Mouse (Mus musculus): Measurements from ENCODE around the gene Med27.

Med27 gene

DNA sequence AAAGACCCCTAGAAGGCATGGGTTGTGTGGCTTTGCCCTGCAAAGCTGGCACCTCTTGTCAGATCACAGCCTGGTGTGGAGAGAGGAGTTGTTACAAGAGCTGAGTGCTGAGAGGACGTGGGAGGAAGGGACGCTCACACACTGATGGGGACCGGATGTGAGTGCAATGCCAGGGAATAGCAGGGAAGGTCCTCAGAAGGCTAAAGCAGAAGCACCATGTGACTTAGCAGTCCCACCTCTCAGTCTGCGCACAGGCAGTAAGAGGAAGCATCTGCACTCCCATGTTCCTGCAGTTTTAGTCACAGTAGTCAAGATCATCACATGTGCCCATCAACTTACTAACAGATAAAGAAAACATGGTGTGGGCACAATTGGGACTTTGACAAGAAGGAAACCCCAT, 119.8 kb downstream of the Med27 start:
- in situ Hi-C loops (cut with MboI, MseI): no loop called here

DNA sequence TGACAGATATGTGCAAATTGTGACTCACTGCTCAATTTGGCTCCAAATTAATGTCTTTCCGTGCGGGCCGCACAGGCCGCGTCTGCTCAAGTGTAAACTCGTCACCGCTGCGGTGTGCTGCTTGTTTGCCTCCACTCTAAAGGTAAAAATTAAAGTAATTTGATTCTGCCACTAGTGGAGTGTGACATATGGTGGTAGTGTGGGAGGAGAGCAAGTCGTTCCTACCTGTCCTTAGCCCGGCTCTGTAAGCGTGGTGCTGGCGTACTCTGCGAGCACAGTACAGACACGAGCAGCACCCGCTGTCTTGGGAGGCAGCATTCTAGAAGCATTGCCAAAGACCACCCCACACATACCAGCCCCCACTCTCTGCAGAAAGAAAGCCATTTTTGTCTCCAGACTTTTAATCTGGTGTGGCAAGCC, 121.9 kb downstream of the Med27 start:
- in situ Hi-C loops (cut with MboI, MseI): no loop called here

DNA sequence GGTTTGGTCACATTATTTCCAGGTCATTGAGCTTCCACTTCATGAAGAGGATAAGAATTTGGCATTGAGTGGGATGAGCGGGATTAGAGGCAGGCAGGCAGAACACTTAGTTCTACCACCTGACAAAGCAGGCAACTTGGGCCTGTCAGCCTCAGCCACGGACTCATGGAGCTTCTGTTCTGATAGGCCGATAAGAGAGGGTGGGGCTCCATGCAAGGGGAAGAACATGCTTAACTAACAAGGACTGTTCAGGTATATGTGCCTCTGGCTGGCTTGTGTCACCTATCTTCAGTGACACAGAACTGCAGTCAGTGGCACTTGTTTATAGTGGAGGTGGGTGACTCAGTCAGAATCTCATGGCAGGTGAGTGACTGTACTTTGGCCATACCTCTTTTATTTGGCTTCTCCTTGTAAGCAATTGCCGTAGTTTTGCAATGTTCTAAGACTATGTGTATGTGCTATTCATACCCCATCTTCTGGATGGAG, 126.4 kb downstream of the Med27 start:
- in situ Hi-C loops (cut with MboI, MseI): loop anchor here (5.0 kb wide), 1 partner anchor 691 kb away; no protein-coding TSS in a partner anchor

DNA sequence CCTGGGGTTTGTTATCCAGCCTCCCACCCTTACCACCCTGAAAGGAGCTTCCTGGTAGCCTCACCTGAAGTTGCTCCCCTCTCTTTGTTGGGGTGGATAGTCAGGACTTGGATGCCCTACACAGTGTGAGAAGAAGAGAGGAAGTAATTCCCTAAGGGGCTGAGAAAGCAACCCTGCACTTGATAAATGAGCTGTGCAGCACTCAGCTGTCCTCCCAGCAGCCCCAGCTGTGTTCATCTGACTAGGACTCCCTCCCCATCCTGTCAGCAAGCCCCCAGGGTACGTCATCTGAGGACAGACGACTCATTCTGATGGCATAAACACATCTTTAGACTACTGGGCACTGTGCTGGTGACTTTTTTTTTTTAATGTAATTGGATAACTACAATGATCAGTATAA, 127.3 kb downstream of the Med27 start:
- in situ Hi-C loops (cut with MboI, MseI): loop anchor here (5.0 kb wide), 1 partner anchor 692 kb away; no protein-coding TSS in a partner anchor

DNA sequence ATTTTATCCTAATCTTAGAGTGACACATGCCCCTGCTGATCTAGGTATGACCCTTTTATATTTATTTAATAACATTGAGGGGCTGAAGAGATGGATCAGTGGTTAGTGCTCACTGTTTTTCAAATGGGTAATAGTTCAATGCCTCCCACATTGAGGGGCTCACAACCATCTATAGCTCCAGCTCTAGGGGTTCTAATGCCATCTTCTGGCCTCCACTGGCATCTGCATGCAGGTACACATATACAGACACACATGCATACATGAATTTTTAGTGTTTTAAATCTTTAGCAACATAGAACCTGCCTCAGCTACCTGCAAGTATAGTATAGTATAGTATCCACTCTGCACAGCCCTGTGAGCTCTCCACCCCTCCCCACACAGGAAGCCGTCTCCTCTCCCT, 130.1 kb downstream of the Med27 start:
- in situ Hi-C loops (cut with MboI, MseI): loop anchor here (5.0 kb wide), 1 partner anchor 49 kb away; no protein-coding TSS in a partner anchor

DNA sequence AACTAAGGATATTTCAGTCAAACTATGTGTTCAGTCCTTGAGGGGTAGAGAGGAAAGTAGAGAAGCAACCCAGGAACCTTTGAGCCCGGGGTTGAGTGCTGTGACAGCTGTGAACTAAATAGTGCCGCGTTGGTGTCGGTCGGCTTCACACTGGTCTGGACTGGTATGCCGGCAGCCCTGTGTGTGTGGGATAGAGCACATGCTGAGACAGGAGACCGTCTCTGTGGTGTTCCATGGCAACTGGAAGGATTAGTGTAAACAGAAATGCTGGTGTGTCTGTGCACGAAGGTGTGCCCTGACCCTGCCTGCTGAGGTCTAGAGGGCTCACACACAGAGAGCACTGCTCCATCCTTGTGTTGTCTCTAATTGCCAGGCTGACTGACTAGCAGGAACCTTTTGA, 135.2 kb downstream of the Med27 start:
- in situ Hi-C loops (cut with MboI, MseI): no loop called here

DNA sequence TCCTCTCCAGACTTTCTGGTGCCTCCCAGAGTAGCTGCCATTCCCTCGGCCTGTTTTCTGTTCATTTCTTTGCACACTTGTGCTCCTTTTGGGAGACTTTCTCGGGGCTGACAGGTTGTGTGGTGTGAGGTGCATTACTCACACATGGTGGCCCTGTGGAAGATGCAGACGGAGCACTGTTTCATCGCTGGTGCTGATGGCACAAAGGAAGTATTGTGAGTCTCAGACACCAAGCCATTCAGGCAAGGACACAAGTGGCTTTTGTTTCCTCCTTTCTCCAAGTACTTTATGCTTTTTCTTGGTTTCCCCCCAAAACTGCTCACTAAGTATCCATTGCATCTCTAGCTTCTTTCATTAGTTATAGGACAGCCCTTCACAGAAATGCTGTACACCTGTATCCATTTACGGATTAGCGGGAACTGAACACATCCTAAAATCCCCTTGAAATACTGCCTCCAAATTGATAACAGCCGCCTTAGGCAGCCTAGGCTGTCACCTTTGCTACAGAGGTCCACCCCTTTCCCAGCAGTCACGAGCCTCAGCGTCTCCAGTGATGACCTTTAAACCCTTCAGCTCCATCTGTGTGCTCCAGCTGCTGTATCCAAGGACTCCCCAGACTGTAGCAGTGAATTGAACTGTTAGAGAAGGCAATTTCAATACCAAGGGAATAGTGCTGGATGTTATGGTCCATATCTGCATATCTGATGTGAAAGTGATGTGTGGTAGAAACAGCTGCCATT, 136.5 kb downstream of the Med27 start:
- in situ Hi-C loops (cut with MboI, MseI): no loop called here

DNA sequence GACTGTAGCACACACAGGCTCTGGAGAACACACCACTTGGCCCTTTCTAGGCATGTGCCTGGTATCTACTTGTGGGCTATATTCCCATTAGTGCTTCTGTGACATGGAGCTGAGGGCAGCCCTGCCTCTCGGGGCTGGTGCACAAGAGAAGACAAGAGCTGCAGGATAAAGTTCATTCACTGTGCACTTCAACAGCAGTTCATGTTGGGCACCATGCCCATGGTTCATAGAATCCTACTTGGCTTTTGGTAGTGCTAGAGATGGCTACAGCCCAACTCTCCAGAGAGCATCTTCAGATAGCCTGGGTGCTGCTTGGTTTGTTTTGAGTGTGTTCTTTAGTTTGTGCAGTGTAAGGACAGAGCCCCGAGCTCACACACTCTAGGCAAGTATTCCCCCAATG, 138.9 kb downstream of the Med27 start:
- in situ Hi-C loops (cut with MboI, MseI): no loop called here

DNA sequence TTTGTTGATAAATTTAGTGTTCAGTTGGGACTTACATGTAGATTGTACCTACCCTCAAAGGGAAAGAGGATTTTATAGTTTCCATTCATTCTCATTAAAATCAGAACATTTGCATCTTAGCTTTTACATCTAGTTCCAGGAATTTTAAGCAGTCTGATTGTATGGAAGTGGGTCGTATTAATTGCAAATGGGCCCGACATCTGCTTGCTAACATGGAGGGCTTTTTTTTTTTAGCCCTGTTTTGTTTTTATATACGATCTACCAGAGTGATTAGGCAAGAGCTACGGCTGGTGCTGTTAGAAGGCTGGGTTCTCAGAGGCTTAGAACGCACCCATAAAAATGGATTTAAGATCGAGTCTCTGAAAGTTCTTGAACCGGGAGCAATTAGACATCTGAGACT, 139.9 kb downstream of the Med27 start:
- in situ Hi-C loops (cut with MboI, MseI): no loop called here

DNA sequence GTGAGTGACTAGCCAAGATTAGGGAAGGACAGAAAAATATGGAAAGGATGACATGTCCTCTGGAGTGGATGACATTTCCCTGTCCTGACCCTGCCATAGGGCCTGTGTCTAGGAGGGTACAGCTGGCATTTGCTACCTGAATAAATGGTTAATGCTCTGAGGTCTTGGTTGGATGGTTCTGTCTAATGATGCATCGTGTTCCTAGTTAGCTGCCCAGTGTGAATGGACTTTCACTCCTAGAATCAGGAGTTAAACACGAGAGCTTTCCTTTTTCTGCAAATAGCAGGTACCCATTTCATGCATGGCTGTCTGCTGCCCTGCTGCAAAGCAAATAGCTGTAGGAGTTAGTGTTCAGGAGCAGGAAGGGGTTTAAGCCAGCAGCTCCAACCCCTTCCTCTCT, 141.0 kb downstream of the Med27 start:
- in situ Hi-C loops (cut with MboI, MseI): no loop called here

DNA sequence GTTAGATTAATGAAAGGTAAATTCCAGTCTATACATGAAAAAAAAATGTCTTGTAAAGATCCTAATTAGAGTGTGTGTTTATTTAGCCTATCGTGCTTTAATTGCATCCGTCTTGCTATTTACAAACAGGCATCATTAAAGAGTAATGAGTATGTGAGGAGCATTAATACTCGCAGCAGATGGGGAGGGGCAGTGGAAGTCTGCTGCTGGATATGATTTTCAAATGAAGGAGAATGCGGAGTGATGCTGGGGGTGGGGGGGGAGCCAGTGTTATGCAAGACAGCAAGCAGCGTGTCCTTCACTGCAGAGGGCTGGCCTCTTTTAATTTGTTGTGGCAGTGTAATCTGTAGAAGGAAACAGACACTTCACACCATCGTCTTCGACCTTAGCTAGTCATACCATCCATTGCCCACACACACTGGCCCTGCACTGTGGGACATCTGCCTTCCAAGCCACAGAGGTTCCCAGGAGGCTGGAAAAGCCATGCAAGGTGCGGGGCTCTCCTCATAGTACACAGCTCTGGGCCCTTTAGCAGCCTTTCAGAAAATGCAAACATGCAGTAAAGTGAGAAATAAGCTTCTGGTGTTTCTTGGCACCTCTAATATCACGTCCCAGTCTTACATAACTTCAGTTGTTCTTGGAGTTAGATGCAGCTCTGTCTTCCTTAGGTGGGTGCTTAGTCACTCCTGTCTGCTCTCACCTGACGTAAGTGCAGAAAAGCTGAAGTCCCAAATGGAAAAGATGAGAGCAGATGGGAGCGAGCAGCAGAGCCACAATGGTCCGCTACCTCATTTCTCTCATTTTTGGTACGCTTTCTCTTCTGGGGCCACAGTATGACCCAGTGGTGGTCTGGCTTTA, 142.0 kb downstream of the Med27 start:
- in situ Hi-C loops (cut with MboI, MseI): no loop called here

DNA sequence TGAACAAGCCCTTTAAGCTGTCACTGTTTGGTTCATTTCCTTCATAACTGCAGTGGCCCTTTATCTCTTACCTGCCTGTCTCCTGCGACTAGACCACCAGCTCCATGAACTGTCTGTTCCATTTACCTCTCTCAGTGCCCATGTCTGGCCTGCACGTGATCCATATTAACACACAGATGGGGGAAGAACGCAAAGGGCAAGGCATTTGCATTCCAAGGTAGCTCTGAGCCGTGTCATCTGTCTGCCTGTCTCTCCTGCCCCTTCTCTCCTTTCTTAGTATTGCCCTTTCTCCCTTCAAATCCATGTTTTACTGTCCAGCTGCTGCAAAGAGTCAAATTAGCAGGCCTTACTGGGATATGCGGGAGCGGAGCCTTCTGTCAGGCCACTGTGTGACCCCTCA, 145.0 kb downstream of the Med27 start:
- in situ Hi-C loops (cut with MboI, MseI): no loop called here

DNA sequence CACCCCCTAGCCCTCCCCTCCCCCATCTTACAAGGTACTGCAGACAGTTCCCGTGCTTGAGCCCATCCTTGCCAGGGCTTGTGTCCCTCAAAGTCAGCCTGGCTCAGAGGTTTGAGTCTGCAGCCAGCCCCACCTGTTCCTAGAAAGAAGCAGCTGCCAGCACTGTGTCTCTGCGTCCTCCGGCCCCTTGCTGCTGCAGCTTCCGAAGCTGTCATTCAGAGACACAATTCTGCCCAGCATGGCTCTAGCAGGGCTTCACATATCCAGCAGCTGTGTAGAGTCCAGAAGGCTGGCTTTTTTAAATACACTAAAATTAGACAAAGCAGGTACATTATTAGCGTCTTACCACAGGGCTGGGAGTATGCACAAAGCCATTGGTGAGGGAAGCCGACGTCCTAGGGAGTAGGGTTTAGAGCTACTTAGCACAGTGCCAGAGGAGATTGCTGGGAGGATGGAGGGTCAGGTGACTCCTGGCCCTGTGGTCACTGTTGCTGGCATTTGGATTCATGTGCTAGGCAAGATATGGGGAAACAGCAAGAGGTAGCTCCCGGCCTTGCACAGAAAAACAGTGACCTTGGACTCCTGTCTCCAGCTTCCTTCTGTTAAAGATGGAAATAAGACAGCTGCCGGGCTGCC, 146.9 kb downstream of the Med27 start:
- in situ Hi-C loops (cut with MboI, MseI): no loop called here

DNA sequence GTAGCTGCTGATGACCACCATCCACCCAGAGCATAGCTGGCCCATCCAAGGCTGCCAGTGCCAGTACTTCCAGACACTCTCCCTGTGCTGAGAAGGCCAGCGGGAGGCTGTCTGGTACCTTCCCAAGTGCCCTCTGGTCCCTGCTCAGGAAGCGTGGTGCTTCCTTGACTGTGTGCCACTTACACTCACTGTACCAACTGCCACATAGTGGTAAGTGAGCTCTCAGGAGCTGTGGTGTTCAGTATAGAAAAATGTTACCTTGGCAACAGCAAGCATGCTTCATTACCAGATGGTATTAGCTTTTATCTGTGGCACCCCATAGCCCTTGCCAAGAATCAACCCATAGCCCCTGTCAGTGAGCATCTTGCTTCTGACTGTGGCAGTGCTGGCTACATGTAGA, 148.7 kb downstream of the Med27 start:
- in situ Hi-C loops (cut with MboI, MseI): no loop called here

DNA sequence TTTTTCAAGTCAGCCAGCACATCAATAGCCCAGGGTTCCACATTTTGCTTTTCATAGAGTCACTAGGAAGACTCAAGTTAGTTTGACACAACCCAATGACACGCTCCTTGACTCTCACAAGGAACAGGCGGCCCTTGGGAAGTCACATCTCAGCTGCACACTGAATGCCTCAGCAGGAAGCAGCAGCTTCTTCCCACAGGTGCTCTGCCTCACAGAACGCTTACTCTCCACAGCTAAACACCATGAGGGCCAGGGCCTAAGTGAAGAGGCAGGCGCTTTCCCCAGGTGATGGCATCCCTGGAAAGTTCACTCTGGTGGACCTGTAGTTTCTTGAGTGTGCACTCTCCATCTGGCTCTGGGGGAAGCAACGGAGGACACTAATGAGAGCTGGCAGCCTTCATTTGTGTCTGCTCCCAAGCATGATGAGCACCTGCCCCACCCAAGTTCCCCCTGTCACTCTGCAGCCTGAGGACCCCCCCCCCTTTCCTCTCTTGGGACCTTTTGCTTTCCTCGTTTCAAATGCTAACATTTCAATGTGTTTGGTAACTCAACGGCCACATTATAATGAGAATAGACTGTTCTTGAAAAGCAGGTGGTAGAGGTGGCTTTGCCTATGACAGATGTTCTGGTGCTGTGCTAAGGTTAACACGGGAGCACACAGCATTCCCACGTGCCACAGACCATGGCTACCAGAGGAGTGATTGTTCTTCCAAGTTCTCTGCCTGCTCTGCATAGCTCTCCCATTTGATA, 154.2 kb downstream of the Med27 start:
- in situ Hi-C loops (cut with MboI, MseI): no loop called here

DNA sequence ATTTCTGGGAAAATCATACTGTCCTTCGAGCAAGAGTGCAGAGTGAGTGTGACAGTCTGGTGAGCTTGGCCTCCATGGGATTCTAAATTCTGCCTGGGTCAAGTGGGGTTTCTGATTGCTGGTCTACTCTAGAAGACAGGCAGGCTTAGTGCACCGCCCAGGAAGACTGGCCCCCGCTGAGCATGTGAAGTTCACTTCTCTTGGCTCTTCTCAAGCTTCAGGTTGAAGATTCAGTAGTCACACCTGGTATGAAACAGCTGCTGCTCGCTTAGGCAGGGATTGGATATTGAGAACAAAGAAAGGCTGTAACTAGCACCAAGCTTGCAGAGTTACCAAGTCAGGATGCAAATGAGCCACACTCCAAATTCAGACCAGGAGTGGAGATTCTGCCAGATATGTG, 154.8 kb downstream of the Med27 start:
- in situ Hi-C loops (cut with MboI, MseI): no loop called here

DNA sequence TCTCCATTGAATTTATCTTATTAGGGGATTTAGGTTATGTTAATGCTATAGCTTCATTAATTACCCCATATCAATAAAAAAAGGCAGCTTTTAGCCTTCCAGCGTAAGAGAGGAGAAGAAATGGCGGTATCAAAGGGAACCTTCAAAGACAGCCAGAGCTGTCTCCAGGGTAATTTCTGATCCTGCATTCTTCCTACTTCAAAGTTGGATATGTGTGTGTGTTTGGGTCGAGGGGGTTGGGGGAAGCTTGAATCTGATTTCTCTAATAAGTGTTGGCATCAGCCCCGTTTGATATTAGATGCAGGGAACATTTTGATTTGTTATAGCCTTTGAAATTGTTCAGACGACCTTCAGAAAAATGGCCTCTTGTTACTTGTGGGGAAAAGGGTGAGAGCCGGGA, 158.2 kb downstream of the Med27 start:
- in situ Hi-C loops (cut with MboI, MseI): loop anchor here (5.0 kb wide), 1 partner anchor 502 kb away; no protein-coding TSS in a partner anchor

DNA sequence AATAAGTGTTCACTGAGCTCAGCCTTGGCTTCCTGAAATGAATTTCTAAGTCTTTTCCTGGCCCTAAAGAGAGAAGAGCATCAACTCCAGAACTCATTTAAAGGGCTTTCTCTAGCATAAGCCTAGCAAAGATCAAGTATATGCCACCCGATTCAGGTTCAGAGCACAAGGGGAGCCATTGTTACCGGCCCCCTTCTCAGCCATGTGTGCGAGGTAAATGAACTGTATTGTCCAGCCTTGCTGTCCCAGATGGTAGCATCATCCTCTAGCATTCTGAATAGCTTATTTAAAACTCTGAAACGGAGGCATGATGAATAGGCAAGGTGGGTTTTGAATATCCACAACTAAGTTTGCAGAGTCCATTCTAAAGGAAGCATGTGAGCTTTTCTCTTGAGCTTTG, 159.8 kb downstream of the Med27 start:
- in situ Hi-C loops (cut with MboI, MseI): loop anchor here (5.0 kb wide), 1 partner anchor 501 kb away; no protein-coding TSS in a partner anchor

DNA sequence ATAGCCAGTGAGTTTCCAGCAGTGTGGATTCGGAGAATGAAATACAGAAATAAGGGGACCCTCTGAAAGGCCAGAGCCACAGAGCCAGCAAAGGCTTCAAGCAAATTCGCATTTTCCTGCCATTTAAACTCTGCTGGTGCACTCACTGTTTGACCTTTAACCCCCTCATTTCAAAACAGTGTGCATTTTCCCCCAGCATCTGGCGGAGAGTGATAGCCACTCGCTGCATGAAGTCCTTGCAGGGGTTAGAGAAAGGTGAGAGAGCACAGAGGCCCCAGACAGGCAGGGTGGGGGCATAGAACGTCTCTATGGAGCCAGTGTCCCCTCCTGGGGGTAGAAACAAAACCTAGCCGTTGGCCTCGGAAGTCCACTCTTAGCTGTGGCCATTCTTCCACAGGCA, 166.5 kb downstream of the Med27 start:
- in situ Hi-C loops (cut with MboI, MseI): no loop called here

DNA sequence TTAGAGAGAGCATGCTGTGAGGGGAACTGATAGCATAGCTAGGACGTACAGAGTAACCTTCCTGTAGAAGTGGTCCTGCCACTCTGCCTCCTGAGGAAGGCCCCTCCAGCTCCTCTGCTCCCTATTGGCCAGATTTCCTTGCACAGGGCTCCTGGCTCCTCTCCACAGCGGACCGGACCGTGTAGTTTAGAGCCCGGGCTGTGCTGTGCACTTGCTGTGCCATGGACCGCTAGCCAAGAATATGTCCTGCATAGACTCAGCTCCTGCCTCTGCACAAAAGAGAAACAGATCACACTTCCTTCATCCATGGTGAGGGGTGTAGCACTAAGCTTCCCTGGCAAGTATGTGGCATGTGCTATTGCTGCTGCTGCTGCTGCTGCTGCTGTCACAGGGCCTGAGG, 168.2 kb downstream of the Med27 start:
- in situ Hi-C loops (cut with MboI, MseI): no loop called here

DNA sequence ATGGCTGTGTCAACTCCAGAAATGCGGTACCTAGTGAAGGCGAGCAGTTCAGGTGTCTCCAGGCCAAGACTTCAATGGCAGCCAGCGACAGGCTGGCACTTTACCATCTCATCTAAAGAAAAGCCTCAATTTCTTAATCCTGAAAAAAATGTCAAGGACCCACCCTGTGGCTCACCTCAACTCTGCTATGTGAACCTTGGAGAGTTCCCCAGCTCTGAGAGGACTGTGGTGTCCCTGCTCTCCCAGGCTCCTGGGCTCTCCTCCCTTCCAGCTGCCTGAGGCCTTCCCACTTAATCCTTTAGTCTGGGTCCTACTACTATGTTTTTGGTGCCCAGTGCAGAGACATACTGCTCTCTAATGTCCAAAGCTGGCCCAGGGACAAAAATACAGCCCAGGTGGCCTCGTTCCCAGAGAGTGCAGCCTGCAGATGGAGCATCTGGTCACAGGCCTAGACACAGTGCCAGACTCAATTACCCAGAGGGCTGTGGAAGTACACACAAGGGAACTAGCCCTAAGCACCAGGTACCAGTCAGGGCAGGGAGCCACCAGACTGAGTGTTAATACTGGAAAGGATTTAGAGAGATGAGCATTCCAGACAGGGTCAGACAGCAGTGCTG, 169.3 kb downstream of the Med27 start:
- in situ Hi-C loops (cut with MboI, MseI): no loop called here

Measured in T-helper 1 cell (primary cell).